Mouse (Mus musculus) G1E (cell line): ENCODE measurements around the gene Auts2.

Experiments
- CTCF ChIP-seq: IDR thresholded peaks from 2 replicates; pipeline ENCODE4 v1.5.1; 2012; ENCODE audit warnings: low read depth, low read length, inconsistent platforms, mixed read lengths
- POLR2AphosphoS5 ChIP-seq: IDR thresholded peaks from 2 replicates; pipeline ENCODE4 v1.6.1; 2012; ENCODE audit warnings: low read depth, low read length, inconsistent platforms; ENCODE audit not compliant: insufficient replicate concordance
- TAL1 ChIP-seq: conservative IDR thresholded peaks from 2 replicates; pipeline ENCODE4 v1.6.1; 2012; ENCODE audit warnings: low read depth, low read length, inconsistent platforms, mixed read lengths

DNA sequence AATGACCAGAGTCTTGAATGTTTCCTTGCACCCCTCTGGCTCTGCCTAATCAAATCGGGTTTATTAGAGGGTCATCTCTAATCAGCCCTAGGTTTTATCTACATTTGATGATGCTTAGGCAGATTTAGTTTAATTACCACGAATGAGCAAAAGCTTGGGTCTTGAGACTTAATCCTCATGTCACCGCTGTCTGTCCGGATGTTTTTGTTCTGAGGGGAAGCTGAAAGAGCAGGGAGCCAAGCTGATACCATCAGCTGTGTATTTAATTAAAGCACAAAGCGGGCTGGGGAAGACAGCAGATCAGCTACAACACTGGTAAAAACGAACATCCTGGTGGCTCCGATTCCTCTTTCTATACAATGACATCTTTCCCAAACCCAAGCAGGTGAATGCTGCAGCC, 56.3 kb downstream of the Auts2 start:
- TF ChIP-seq CTCF (no peak), TAL1 (no peak), POLR2AphosphoS5 (no peak)
